Mouse (Mus musculus) mesoderm, embryonic 11.5 days (tissue): ENCODE results near the gene Tigd3.
A peak's percentile ranks its signal among the peaks of the same experiment; 100 is the strongest.

Experiments
- DNase-seq: peaks from one replicate; pipeline ENCODE4 v3.0.0-alpha.2; 2012; ENCODE audit warnings: low read depth, low spot score

Tigd3 gene

DNA sequence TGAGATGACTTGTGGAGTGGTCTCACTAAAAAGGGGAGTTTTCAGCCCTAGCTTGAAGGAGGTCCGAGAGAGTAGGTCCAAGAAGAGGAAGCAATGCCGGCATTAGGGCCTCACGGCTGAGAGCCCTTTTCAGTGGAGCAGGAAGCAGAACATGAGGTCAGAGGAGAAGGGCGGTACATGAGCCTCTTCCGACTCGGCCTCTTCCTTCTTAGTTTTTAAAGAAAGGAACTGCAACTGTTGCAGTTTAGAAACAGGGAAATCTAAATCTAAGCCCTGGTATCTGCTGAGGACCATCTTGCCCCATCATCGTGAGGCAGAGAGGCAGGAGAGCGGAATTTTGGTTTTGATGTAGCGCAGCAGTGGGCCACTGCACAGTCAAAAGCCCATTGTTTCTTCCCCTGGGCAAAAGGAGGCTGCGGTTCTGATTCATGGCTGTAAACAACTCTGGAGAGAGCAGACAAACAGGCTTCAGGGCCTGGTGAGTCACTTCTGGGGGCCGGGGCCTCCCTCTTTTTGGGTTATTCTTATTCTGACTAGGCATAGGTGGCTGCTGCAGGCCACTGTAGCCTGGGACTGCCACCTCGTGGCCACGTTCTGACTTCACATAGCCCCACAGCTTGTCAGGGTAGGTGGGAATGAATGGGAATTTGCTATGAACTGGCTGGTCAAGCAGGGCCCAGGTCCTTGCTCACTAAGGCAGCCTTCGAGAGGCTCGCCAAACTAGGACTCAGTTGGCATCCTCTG lies 16.2 kb downstream of the Tigd3 start, which contains the start of gene Slc25a45:
Gene Slc25a45 (plus strand): TSS at position 191 of the 744 bp plus-strand sequence.
- peak; percentile 68 for DNase-seq

DNA sequence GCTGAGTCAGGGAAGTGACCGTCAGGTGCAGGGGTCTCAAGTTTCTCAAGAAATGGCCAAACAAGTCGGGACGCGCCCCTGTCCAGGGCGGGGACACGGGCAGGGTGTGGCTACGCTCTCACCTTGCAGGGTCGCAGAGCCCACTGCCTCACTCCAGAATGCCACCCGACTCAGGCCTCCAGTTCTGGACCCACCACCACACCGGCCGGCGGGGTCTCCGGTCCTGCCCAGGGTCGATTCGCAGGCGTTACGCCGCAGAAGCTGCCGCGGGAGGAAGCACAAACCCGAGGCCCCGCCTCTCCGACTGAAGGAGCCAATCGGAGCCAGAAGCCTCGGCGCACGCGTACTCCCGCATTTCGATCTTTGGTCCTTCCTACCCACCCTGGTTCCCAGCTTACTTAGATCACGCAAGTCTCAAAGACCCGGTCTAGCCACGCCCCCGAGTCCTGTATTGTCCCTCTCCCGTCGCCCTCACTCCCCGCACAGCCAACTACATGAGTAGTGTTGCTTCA lies 18.9 kb downstream of the Tigd3 start, which contains the start of gene Frmd8:
Gene Frmd8 (minus strand): TSS at position 306 of the 512 bp plus-strand sequence.
- DNase-seq: peak; percentile 95

DNA sequence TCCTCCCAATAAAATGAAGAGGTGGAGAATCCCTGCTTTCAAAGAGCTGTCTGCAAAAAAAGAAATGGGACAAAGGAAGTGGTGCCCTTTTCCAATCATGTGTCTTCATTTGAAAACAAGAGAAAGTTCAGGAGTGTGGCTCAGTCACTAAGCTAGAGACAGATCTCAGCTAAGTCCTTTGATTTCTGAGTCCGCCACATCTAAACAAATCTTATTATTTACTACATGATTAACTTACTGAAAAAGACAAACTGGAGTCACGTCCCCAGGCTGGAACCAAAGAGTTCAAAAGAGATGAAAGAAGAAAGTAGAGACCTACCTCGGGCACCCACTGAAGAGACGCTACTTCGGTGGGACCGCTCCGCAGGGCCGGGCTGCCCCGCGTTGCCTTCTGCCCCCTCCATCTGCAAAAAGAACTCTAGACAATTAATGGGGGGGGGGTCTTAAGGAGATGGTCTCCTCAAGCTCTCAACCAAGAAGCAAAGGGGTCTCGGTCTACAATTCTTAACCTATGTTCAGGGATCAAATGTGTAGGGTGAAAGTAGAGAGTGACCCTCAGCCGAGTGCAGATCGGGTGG lies 19.5 kb downstream of the Tigd3 start:
- no peak for DNase-seq

GRCm38 (mm10) chr19:5872931-5873556 lies 20.9 kb downstream of the Tigd3 start:
- no peak for DNase-seq

DNA sequence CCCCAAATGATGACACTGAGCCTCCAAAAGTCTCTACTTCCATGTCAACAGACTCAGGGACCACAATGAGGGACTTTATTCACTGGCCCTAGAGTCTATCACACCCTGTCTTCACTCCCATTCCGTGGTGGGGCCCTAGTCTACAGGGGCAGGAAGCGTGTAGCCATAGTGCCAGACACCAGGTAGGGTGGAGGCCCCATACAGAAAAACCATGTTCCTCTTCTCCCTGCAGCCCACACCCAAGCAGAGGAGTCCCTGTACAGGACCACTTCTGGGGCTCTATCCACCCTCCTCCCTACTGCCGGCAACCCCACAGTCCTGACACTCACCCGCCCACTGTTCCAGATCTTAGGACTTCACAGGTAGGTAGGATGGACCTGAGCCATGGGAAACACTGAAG lies 21.4 kb downstream of the Tigd3 start:
- no peak for DNase-seq

DNA sequence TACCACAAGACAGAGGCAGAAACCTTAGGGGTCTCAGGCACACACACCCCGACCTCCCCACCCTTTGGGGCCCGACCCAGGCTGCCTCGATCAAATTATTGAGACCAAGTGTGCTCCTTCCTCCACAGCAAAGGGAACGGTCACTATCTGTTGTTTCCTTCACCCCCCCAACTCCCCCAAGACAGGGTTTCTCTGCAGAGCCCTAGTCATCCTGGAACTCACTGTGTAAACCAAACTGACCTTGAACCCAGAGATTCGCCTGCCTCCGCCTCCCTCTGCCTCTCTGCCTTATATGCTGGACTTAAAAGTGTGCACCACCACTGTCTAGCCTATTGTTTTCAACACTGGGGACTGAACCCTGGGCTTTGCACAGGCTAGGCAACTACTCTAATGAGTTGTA lies 22.3 kb downstream of the Tigd3 start:
- no peak for DNase-seq

DNA sequence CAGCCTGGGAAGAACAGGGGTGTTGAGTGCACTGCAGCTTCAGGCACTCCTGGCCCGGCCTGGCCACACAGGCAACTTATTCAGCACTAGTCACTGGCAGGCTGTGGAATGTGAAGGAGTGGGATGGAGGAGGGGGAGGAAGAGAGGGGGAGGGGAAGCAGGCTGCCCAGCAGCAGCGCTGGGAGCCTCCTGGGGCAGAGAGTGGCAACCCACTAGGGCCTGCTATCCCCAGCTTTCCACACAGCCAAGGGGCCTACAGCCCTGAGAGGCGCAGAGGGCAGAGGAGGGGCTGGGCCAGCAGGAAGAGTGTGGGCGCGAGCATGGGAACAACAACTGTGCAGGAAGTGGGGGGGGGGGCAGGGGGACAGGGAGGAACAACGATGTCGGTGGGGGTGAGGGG lies 22.7 kb downstream of the Tigd3 start:
- DNase-seq: peak; percentile 75

DNA sequence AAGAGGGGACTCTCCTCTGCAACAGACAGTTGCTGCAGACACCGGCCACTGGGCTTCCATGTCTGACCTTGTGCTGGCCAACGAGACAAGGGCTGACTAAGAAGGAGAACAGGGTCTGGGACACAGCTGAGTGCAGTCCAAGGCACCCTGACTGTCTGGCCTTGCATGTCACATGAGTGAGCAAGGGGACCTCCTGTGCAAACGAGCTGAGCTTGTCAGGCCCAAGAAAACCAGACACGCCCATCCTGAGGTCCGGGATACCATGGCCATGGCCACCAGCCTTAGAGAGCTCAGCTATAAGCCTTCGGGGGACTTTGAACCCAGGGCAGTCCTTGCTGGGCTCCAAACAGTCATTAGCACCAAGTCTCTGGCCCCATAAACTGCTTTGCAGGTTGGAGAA lies 25.9 kb downstream of the Tigd3 start:
- no peak for DNase-seq

DNA sequence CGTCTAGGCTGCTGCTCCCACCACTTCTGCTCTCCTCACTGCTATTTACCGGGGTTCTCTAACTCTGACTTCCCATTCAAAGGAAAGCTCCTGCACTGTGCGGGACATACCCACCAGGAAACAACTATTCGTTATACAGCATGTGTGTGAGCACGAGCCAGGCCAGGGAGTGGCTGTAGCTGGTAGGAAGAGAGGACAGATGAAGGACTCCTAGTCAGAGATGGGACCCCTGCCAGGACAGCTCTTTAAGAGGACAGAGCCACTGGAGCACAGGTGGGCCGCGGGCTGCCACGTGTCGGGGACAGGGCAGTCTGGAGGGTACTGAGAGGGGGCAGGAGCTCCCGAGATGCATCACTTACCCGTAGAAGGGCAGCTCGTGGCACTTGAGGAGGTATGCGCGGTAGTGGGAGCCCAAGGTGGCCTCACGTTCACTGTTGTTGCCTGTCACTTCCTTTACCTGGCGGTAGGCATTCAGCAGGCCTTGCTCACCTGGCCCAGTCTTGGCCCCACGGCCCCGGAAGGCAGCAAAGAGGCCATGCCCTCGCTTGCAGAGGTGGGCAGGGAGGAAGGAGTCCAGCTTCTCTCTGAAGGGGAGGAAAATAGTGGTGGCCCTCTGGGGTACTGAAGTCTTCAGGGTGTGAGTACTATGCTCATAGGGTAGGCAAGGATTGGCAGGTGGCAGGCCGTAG lies 29.1 kb downstream of the Tigd3 start:
- DNase-seq: no peak

DNA sequence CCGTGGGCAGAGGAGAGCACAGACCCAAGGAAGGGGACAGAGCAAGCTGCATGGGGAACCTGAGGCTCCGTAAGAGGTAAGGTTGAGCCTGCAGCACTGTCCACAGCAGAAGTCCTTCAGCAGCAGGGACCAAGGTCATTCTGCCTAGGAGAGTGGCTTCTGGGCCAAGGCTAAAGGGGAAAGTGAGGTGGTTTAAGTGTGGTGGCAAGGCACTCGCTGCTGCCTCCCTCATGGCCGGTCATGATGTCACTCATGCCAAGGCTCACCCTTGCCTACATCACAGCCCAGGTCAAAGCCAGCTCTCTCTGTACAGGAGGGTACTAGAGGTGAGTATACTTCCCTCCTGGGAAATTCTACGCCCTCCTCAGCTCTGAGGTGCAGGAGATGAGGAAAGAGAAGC lies 30.2 kb downstream of the Tigd3 start:
- no peak for DNase-seq

GRCm38 (mm10) chr19:5862335-5863085 lies 31.4 kb downstream of the Tigd3 start:
- no peak for DNase-seq

- DNase-seq: no peak
These were observed 37.3 kb downstream of the Tigd3 start for GRCm38 (mm10) chr19:5856604-5857003.

GRCm38 (mm10) chr19:5852035-5852722 lies 41.8 kb downstream of the Tigd3 start:
- DNase-seq: no peak

GRCm38 (mm10) chr19:5851481-5851971 lies 42.4 kb downstream of the Tigd3 start:
- DNase-seq: no peak

- DNase-seq: no peak
These were observed 43.1 kb downstream of the Tigd3 start for GRCm38 (mm10) chr19:5850860-5851259.

DNA sequence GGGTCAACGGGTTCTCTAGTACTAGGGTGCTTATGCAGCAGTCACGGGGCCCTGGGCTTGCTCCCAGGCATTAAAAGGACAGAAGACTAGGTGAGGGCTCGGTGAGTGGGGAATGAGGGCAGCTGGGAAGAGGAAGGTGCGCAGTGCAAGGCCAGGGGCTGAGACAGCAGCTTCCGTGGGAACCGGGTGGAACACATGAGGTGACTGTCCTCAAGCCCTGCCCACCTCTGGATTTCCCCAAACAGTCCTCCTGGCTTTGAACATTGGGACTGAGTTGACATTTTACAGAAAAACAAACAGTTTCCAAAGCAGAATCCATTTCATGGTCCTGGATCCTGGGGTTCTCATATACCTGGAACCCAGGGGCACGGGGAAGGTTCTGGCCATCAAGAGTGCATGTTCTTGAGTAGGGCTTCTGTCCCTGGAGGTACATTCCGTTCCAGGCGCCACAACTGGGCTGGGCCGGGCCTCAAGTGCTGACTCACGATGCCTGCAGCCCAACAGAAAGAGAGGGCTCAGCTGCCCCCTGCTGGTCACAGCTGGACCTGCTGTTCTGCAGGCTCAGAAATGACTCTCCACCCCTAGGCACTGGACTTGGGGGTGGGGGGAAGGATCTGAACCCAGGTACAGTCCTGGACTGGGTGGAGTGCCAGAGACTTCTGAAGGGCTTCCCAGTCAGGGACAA lies 44.0 kb downstream of the Tigd3 start:
- DNase-seq: peak; percentile 93

DNA sequence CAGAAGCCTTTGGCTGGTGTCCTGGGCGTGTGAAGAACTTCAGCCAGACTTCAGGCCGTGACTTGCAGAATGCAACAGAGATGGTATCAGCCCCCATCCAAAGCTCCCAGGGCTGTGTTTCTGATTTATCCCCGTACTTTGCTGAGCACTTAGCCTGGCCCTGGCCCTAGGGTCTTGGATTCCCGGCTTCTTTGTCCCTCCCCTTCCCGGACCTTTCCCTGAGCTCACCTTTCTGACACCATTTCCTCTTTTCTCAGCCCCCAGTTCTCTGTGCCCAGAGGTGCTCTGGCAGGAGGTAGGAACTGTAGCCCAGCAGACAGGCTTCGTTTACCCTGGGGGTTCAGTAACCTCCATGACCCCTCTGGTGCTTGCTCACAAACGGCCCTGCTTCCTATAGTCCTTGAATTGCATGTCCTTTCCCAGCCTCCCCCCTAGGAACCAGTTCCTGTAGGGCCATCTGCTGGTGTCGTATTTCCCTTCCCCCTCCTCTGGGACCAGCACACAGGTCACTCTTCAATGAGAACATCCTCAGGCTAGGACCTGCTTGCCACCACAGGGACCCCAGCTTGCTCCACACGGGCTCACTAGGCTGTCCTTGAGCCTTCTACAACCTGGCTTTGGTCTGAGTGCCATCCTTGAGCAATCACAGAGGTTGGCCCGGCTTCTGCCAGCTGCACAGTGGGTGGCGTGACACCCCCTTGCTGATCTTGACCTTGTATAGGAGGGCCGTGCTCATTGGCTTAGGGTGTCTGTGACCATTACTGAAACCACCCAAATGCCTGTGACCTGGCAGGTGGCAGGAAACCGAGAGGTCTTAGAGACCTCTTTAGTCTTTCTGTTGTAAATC lies 44.9 kb downstream of the Tigd3 start:
- peak; percentile 58 for DNase-seq

- DNase-seq: peak; percentile 28
These were observed 45.7 kb downstream of the Tigd3 start for GRCm38 (mm10) chr19:5848032-5848825.
